Mouse (Mus musculus): Measurements from ENCODE around the gene Nrxn3.

Nrxn3 gene

DNA sequence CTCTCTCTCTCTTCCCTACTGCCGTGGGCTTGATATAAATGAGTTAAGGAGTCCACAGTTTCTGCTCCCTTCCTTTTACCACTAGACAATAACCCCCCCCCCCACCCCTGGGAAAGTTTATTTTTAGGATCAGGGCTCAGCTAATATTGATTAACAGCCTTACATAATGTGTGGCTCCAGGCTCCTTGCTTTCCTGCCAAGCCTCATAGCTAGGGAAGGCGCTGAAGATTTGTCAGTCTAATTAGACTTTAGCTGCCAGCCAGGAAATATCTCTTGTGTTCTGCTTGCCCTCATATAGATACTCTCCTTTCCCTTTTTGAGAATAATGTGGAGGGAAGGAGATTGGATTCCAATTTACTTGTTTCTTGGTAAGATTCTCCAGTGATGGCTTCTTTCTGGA, 1488.7 kb downstream of the Nrxn3 start:
- DNase-seq (ENCODE audit: extremely low spot score, low read depth, low spot score) = no peak

DNA sequence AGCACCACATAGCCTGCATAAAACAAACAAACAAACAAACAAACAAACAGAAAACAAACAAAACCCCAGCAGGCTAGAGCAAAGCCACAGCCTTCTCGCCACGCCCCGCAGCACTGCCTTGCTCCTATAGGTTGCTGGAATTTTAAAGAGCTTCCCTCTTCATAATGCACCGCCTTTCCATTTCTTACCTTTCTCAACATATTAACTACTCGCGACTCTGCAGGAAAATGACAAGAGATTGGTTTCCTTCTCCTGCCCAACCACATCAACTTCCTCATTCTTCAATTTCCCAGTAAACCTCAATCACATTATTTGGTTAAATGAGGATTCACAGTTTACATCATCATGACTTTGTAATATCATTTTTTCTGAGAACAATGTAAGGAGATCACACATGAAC, 1494.4 kb downstream of the Nrxn3 start:
- no peak for DNase-seq (ENCODE audit: extremely low spot score, low read depth, low spot score)

DNA sequence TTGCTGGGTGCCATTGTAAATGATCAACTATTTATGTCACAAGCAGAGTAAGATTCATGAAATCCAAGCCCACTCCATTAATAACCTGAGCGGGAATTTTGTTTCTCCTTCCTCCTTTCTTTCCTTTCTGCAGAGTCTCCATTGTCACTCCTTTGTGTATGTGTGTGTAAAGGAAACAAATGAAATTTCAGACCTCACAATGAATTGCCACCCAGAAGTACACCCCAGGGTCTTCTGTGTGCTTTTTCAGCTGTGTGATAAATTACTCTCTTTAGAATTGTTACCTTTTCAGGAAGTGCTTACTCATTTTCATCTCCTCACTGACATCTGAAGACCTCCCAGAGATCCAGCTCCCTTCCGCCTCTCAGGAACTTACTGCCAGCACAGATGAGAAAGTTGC, 1506.4 kb downstream of the Nrxn3 start:
- no peak for DNase-seq (ENCODE audit: extremely low spot score, low read depth, low spot score)

DNA sequence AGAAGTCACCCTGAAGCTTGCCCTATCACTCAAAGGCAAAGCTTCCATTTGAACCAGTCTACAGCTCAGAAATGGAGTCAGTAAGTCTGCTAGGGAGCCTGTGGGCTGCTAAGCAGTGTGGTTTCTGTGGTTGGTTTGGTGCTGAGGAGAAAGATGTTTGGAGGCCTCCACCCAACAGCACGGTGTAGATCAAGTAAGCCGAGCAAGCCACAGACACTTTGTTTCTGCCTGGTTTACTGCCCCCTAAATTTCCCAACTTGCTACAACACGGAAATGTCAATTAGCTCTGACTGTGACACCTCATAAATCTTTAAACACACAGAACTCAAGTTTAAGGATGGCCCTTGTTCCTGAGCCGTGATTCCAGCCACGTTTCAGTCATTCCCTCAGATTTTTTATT, 1513.4 kb downstream of the Nrxn3 start:
- DNase-seq (ENCODE audit: extremely low spot score, low read depth, low spot score) = peak; percentile 69

DNA sequence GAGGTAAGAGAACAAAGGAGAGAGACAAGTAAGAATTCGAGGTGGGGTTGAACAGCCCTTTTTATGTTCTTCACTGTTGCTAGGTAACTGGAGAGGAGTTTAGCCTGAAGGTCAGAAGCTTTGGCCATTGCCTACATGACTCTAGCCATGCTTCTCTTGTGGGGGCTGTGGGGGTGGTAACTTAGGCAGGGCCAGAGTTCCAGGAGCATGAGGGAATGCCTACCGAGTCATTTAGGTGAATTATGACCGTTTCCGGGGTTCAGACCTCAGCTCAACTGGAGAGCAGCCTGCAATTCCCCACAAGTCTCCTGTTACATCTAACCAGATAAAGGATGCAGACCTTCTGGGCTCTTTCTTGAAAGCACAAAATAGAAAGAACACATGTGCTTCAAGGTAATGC, 1537.6 kb downstream of the Nrxn3 start:
- DNase-seq (ENCODE audit: extremely low spot score, low read depth, low spot score) = no peak

DNA sequence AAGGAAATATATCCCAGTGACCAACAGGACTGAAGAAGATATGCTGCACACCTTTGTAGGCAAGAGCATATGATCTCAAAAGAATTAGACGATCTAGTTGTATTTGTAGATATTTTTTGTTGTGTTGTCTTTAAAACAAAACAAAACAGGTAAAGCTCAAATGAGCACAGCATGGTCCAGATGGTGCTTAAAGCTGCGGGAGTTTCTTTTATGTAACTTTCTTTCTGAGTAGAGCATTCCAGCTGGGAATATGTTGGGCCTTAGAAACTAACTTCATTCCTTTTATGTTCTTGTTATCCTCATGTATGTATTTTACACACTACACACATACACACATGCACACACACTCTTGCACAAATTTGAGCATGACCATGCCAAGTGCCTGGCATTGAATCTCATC, 1545.4 kb downstream of the Nrxn3 start:
- no peak for DNase-seq (ENCODE audit: extremely low spot score, low read depth, low spot score)

DNA sequence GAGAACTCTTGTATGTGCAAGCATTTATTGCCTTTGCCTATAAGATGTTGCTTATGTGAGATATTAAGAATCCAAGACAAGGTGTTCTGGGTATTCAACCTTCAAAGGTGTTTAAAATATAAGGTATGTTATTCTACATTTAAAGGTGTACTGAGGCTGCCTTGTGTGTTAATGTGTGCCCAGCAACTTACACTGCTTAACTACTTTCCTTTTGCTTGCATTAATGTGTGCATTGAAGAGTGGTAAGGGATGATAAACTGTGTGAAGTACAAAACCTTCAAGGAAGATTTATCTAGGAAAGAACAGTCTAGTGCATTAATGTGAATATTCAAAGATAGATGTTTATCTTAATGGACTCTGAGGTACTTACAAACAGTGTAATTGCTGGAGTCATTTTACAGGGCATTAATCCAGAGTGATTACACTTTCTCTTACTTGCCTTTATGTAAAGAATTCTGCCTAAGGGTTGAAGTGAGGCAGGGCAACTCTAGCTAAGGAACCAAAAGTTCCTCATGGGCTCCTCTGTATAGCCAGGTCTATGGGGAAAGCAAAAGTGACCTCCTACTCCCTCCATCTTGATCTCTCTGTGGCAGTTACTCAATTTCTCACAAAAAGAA, 1548.2 kb downstream of the Nrxn3 start:
- DNase-seq (ENCODE audit: extremely low spot score, low read depth, low spot score) = no peak

DNA sequence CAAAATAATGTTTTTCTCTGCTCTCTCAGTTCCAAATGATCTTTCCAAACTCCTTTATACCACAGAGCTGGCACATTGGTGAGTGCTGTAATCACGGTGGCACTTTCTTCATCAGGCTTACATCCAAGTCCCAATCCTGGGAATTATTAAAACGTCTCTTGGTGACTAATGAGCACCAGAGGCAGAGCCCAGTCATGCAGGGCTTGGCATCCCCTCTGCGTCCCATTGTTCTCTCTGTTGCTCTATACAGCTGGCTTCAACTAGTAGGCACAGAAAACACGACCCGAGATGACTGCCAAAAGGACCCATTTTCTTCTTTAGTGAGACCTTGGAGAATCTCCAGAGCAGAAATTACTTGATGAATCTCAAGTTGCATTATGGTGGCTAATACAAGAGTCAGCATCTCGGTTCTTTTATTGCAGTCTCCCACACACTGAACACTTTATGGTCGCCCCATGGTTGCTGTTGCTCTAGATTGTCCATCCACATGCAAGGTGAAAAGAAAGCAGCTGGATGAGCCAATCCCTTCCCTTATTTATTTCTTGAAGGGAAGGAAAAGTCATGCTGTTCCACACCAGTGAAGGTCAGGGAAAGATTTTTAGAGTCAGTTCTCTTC, 1552.1 kb downstream of the Nrxn3 start:
- DNase-seq (ENCODE audit: extremely low spot score, low read depth, low spot score) = no peak

DNA sequence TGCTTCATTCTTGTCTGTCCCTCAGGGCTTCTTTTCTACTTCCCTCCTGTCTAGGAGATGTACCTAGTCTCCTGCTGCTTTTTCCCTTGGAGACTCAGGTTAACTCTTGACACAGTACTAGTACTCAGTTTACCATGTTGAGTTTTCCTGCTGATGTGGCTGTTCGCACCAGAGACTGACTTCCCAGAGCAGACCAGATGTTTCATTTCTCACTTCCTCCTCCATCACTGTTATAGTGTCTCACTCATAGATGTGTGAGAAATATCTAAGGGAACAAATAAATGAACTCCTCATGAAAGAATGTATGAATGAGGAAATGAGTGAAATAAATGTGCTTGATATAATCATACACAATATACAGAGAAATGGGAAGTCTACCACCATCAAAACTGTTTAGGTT, 1558.6 kb downstream of the Nrxn3 start:
- DNase-seq (ENCODE audit: extremely low spot score, low read depth, low spot score) = no peak

DNA sequence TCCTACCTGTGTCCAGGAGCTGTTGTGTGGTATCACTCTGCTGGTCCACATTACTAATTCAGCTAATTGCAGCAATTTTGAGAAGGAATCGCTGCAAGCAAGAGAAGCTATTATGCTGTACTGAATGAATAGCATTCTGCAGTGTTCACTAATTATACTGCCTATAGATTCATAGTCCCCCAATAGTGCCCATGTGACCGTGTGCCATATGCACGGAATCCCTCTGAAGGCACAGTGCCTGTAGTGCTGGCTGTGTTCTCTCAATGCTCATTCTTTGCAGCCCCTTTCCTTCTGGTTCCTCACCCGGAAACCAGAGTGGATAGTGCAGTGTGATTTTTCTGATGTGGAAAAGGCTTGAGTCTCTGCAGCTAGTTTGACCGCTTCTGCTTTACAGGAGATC, 1560.3 kb downstream of the Nrxn3 start:
- no peak for DNase-seq (ENCODE audit: extremely low spot score, low read depth, low spot score)

DNA sequence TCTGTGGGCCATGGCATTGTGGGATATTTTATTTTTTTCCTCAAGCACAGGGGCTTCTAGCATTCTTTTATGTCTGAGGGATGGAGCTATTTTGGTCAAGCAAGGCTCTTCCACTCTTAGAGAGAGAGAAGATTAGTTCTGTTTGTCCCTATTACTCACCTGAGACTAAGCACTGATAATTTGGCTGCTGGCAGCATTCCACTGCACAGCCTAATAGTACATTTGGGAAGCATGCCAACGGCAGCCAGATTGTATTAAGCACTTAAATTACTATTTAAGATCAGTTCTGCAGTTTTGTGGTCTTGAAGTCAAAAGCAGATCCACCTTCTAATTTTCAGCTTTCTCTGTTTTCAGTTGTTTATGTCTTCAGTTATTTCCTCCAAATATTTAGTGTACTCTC, 1580.0 kb downstream of the Nrxn3 start:
- DNase-seq (ENCODE audit: extremely low spot score, low read depth, low spot score) = no peak

DNA sequence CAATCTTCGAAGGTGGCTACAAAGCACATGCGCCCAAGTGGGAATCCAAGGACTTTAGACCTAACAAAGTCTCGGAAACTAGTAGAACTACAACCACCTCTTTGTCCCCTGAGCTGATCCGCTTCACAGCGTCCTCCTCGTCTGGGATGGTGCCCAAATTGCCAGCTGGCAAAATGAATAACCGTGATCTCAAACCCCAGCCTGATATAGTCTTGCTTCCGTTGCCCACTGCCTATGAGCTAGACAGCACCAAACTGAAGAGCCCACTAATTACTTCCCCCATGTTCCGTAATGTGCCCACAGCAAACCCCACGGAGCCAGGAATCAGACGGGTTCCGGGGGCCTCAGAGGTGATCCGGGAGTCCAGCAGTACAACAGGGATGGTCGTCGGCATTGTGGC, 1609.1 kb downstream of the Nrxn3 start:
- DNase-seq (ENCODE audit: extremely low spot score, low read depth, low spot score) = no peak

DNA sequence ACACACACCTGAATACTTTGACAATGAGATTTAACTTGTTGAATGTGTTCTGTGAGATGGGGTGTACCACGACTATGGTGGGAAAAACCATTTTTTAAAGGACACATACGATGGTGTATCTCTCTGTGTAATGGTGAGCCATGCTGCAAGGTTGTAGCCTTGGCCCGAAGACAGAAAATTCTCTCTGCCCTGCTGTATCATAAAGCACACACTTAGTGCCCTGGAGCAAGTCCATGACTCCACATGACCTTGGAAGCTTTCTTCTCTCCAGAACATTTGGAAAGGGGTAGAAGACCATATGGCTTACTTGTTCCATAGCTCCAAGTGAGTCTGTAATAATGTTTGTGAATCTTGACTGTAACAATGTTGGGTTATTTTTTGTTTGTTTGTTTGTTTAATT, 1609.8 kb downstream of the Nrxn3 start:
- DNase-seq (ENCODE audit: extremely low spot score, low read depth, low spot score) = no peak

DNA sequence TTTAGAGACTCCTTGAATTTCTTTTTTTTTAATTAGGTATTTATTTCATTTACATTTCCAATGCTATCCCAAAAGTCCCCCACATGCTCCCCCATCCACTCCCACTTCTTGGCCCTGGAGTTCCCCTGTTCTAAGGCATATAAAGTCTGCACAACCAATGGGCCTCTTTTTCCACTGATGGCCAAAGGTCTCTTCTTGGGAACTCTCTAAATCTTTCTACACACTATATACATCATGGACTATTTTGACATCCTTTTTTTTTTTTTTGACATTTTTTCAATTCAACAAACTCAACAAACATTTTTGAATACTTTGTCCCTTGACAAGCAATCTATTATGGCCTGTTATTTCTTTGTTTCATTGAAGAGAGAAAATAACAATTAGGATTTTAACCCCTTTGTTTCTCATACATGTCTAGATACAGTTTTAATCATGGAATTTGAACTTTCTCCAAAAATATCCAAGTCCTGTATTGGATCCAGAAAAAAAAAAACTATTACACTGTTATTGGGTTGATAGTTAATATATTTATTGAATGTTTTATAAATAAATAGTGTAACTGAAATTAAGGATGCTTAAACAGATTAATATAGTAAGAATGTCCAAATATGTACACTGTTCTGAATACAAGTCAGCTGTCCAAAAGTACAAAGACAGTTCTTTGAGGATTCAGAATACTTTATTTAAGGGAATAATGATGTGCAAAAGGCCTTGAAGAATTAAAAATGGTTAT, 1615.0 kb downstream of the Nrxn3 start:
- DNase-seq (ENCODE audit: extremely low spot score, low read depth, low spot score) = no peak

DNA sequence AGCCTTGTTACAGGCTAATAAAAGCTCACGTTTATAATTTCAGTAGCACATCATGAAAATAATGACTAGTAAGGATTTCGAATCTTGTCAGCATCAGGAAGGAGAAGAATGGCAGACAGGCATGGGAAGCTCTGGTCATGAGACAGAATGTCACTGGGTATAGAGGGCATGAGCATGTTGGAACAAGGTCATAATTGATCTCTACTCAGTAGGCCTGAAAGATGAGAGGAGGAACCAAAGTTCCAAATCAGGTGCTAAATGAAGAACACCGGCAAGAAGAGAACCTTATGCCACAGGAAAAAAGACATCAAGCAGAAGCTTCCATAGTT, 1615.5 kb downstream of the Nrxn3 start:
- no peak for DNase-seq (ENCODE audit: extremely low spot score, low read depth, low spot score)

Data from hindlimb bud, embryonic 11.5 days (tissue).